Mouse (Mus musculus): ENCODE results near the gene Grn. TPM values are rescaled to one million over a fixed set of nuclear protein-coding genes. Genes with fewer than 3 reads are reported as not detected.

Gene Grn
- polyA plus RNA-seq, 1 experiment from 2014 or later: 75.2 TPM

GRCm38 (mm10) chr11:102448327-102448726 is 18.2 kb downstream of the Grn start:
- ATAC-seq (ENCODE audit: low FRiP score, low read depth): no peak
- no peaks in the 10 kb centered on the region for H3K9me3 ChIP-seq
- peaks cover 8% of the 10 kb centered on the region; the same call in 1 of the 2 replicates for H3K36me3 ChIP-seq
- no peak overlapping the region for H3K27ac ChIP-seq
- H3K4me1 ChIP-seq: peaks cover 36% of the 10 kb centered on the region
- 23% methylated on average over 8 of the region's 8 CpGs for WGBS
- H3K9ac ChIP-seq: no peak overlapping the region
- peaks cover 27% of the 10 kb centered on the region for H3K27me3 ChIP-seq (replicated peaks)
- no peak overlapping the region for H3K4me2 ChIP-seq (replicated peaks)
- H3K4me3 ChIP-seq: no peak overlapping the region

- Histone ChIP-seq H3K4me1 (peaks cover 31% of the 10 kb centered on the region), H3K9me3 (no peaks in the 10 kb centered on the region), H3K4me2 (replicated peaks) (no peak overlapping the region), H3K36me3 (no peaks in the 10 kb centered on the region), H3K27me3 (replicated peaks) (peaks cover 29% of the 10 kb centered on the region), H3K27ac (no peak overlapping the region), H3K9ac (no peak overlapping the region), H3K4me3 (no peak overlapping the region)
- ATAC-seq (ENCODE audit: low FRiP score, low read depth): no peak
- WGBS: 52% methylated on average over 17 of the region's 17 CpGs
Observed at GRCm38 (mm10) chr11:102449043-102450008, 19.2 kb downstream of the Grn start.

- 23% methylated on average over 10 of the region's 10 CpGs for WGBS
- H3K4me1 ChIP-seq: peaks cover 14% of the 10 kb centered on the region
- no peak overlapping the region for H3K4me3 ChIP-seq
- H3K27me3 ChIP-seq (replicated peaks): peaks cover 42% of the 10 kb centered on the region
- H3K9ac ChIP-seq: no peak overlapping the region
- no peak for ATAC-seq (ENCODE audit: low FRiP score, low read depth)
- no peaks in the 10 kb centered on the region for H3K36me3 ChIP-seq
- H3K4me2 ChIP-seq (replicated peaks): no peak overlapping the region
- no peaks in the 10 kb centered on the region for H3K9me3 ChIP-seq
- no peak overlapping the region for H3K27ac ChIP-seq
Observed at GRCm38 (mm10) chr11:102453131-102453530, 23.0 kb downstream of the Grn start.

- Histone ChIP-seq H3K4me1 (peaks cover 14% of the 10 kb centered on the region), H3K27me3 (replicated peaks) (peaks cover 31% of the 10 kb centered on the region), H3K36me3 (no peaks in the 10 kb centered on the region), H3K27ac (no peak overlapping the region), H3K9ac (peak overlapping the region; percentile 52), H3K4me3 (peak overlapping the region; percentile 43), H3K9me3 (no peaks in the 10 kb centered on the region), H3K4me2 (replicated peaks) (peak overlapping the region; percentile 86)
- 1% methylated on average over 40 of the region's 40 CpGs for WGBS
- peak; percentile 87 for ATAC-seq (ENCODE audit: low FRiP score, low read depth)
Observed at GRCm38 (mm10) chr11:102455740-102456396, 25.8 kb downstream of the Grn start.

GRCm38 (mm10) chr11:102460541-102460940 is 30.4 kb downstream of the Grn start:
- Histone ChIP-seq H3K27me3 (replicated peaks) (peaks cover 33% of the 10 kb centered on the region), H3K9me3 (no peaks in the 10 kb centered on the region), H3K27ac (no peak overlapping the region), H3K4me1 (peaks cover 11% of the 10 kb centered on the region), H3K4me3 (no peak overlapping the region), H3K4me2 (replicated peaks) (no peak overlapping the region), H3K36me3 (no peaks in the 10 kb centered on the region), H3K9ac (no peak overlapping the region)
- ATAC-seq (ENCODE audit: low FRiP score, low read depth): no peak
- WGBS: 61% methylated on average over 16 of the region's 16 CpGs

- WGBS: 83% methylated on average over 3 of the region's 3 CpGs
- Histone ChIP-seq H3K36me3 (no peaks in the 10 kb centered on the region), H3K4me3 (no peak overlapping the region), H3K4me1 (peaks cover 5% of the 10 kb centered on the region; the same call in 1 of the 2 replicates), H3K4me2 (replicated peaks) (no peak overlapping the region), H3K9ac (no peak overlapping the region), H3K27ac (no peak overlapping the region), H3K9me3 (no peaks in the 10 kb centered on the region), H3K27me3 (replicated peaks) (peaks cover 33% of the 10 kb centered on the region)
- ATAC-seq (ENCODE audit: low FRiP score, low read depth): no peak
Observed at GRCm38 (mm10) chr11:102461764-102462163, 31.6 kb downstream of the Grn start.

GRCm38 (mm10) chr11:102464901-102465300 is 34.8 kb downstream of the Grn start:
- Histone ChIP-seq H3K4me3 (no peak overlapping the region), H3K4me2 (replicated peaks) (no peak overlapping the region), H3K4me1 (peaks cover 14% of the 10 kb centered on the region), H3K9me3 (no peaks in the 10 kb centered on the region), H3K27me3 (replicated peaks) (peaks cover 20% of the 10 kb centered on the region), H3K9ac (no peak overlapping the region), H3K27ac (no peak overlapping the region), H3K36me3 (no peaks in the 10 kb centered on the region)
- 96% methylated on average over 6 of the region's 6 CpGs for WGBS
- ATAC-seq (ENCODE audit: low FRiP score, low read depth): no peak

GRCm38 (mm10) chr11:102465713-102466436 is 35.8 kb downstream of the Grn start:
- H3K27ac ChIP-seq: no peak overlapping the region
- no peak for ATAC-seq (ENCODE audit: low FRiP score, low read depth)

GRCm38 (mm10) chr11:102467041-102467631 is 37.0 kb downstream of the Grn start:
- H3K4me1 ChIP-seq: peaks cover 14% of the 10 kb centered on the region
- no peaks in the 10 kb centered on the region for H3K9me3 ChIP-seq
- WGBS: under 1% methylated on average over 37 of the region's 37 CpGs
- H3K27ac ChIP-seq: no peak overlapping the region
- H3K27me3 ChIP-seq (replicated peaks): peaks cover 16% of the 10 kb centered on the region
- H3K4me2 ChIP-seq (replicated peaks): peak overlapping the region; percentile 88
- no peaks in the 10 kb centered on the region for H3K36me3 ChIP-seq
- peak; percentile 75 for ATAC-seq (ENCODE audit: low FRiP score, low read depth)
- H3K9ac ChIP-seq: peak overlapping the region; percentile 48
- H3K4me3 ChIP-seq: peak overlapping the region; percentile 37

More at GRCm38 (mm10) chr11:102465713-102466436, 35.8 kb downstream of the Grn start:
- Histone ChIP-seq H3K27me3 (replicated peaks) (peaks cover 16% of the 10 kb centered on the region), H3K9me3 (no peaks in the 10 kb centered on the region), H3K9ac (no peak overlapping the region), H3K4me1 (peaks cover 14% of the 10 kb centered on the region), H3K36me3 (no peaks in the 10 kb centered on the region), H3K4me3 (no peak overlapping the region), H3K4me2 (replicated peaks) (peak overlapping the region; percentile 27)
- WGBS: 12% methylated on average over 26 of the region's 26 CpGs

GRCm38 (mm10) chr11:102469648-102470357 is 39.7 kb downstream of the Grn start, which contains the start of gene Itga2b:
Gene Itga2b (minus strand): TSS chr11:102470122.
- ATAC-seq (ENCODE audit: low FRiP score, low read depth): no peak
- H3K4me3 ChIP-seq: no peak within 1 kb of the TSS
- no peak within 1 kb of the TSS for H3K27ac ChIP-seq

GRCm38 (mm10) chr11:102475027-102475426 is 44.9 kb downstream of the Grn start:
- H3K4me3 ChIP-seq: no peak overlapping the region
- H3K4me1 ChIP-seq: no peaks in the 10 kb centered on the region
- ATAC-seq (ENCODE audit: low FRiP score, low read depth): no peak
- H3K27me3 ChIP-seq (replicated peaks): no peaks in the 10 kb centered on the region
- H3K9me3 ChIP-seq: no peaks in the 10 kb centered on the region
- H3K27ac ChIP-seq: no peak overlapping the region
- no peak overlapping the region for H3K4me2 ChIP-seq (replicated peaks)
- H3K9ac ChIP-seq: no peak overlapping the region
- peaks cover 35% of the 10 kb centered on the region for H3K36me3 ChIP-seq
- 96% methylated on average over 3 of the region's 3 CpGs for WGBS

More at GRCm38 (mm10) chr11:102469648-102470357, 39.7 kb downstream of the Grn start, which contains the start of gene Itga2b:
- H3K36me3 ChIP-seq: no peaks in the 10 kb centered on the region
- no peaks in the 10 kb centered on the region for H3K9me3 ChIP-seq
- H3K4me1 ChIP-seq: peaks cover 14% of the 10 kb centered on the region
- no peak within 1 kb of the TSS for H3K4me2 ChIP-seq (replicated peaks)
- no peak within 1 kb of the TSS for H3K9ac ChIP-seq
- 71% methylated on average over 11 of the region's 11 CpGs for WGBS
- H3K27me3 ChIP-seq (replicated peaks): peaks cover 15% of the 10 kb centered on the region
